Comparison of ENCODE assay signal across 8 mouse cellular contexts in the genomic region with DNA sequence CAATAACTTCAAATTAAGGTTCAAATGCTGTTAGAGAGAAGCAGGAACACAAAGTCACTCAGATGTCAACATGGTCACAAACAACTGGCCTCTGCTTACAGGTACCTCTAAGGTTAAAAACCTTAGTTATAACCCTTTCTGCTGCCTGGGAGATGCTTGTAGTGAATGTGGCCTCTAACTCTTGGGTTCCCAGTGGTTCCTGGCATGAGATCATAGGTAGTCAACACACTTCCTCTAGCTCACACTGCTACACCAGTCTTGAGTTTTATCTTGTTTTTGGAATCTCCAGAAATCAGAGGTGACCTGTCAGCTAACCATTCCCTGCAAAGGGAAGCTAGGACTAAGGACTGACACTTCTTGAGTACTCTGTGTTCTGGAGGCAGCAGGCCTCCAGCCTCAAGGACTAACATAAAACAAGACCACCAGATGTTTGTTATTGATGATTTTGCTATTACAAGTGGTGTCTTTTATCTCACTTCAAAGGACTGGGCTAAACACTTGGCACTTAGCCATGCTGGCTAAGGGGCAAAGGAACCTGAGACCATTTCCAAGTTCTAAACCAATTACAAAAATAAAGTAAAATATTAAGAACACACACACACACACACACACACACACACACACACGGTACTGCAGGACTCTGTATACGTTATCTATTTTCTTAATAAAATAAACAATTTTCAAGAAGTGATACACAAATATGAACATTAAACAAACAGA. TPM values are rescaled to one million over a fixed set of nuclear protein-coding genes. Genes with fewer than 3 reads are reported as not detected.
DNase-seq lines count a peak whose midpoint lies in the region; TF ChIP-seq lines count a peak whose summit lies in the region.

No protein-coding gene starts in this region.

- intact Hi-C loops in heart, postnatal 25 days (cut with DNase I): no loop called here

- TF ChIP-seq CTCF in brain, embryonic 14.5 days (IDR thresholded peaks at IDR 0.05; ENCODE audit: borderline replicate concordance, extremely low read depth, insufficient read depth, insufficient read length): no peak

- no peaks in the 10 kb centered on the region for H3K36me3 ChIP-seq in heart, embryonic 10.5 days
- H3K36me3 ChIP-seq in splenic B cell, adult 2 months (ENCODE audit: control insufficient read depth, insufficient read depth, low read length, poor library complexity, severe bottlenecking): no peaks in the 10 kb centered on the region

- H3K4me3 ChIP-seq in heart, embryonic 10.5 days: peak overlapping the region; percentile 74

- H3K27me3 ChIP-seq in heart, embryonic 10.5 days (ENCODE audit: insufficient read depth, poor library complexity, severe bottlenecking): no peaks in the 10 kb centered on the region
- H3K27me3 ChIP-seq in splenic B cell, adult 2 months (ENCODE audit: control insufficient read depth, insufficient read depth, low read length, poor library complexity, severe bottlenecking): no peaks in the 10 kb centered on the region

- no peak for DNase-seq in heart, embryonic 10.5 days (ENCODE audit: low spot score)
- DNase-seq in heart, postnatal 25 days (ENCODE audit: low spot score): no peak
- peak; percentile 50 for DNase-seq in A20 (ENCODE audit: low read depth, low spot score)
- DNase-seq in brain, embryonic 14.5 days (ENCODE audit: low read depth): peak; percentile 25
- DNase-seq in induced T-regulatory cell, adult 2 months (ENCODE audit: low read depth): peak; percentile 45
- peak; percentile 16 for DNase-seq in splenic B cell, adult 2 months (ENCODE audit: low read depth, low spot score)
- no peak for DNase-seq in frontal cortex, postnatal 36 days (ENCODE audit: low spot score in 2 of 2)
- no peak for DNase-seq in urinary bladder, postnatal 4 days (ENCODE audit: low spot score in 2 of 2)

- WGBS in heart, embryonic 10.5 days: 67% methylated on average over 2 of the region's 2 CpGs

- no peak for TF ChIP-seq POLR2A in brain, embryonic 14.5 days (IDR thresholded peaks at IDR 0.05; ENCODE audit: borderline replicate concordance, extremely low read depth, insufficient read depth, insufficient read length, poor library complexity, severe bottlenecking)

- no peaks in the 10 kb centered on the region for H3K9me3 ChIP-seq in heart, embryonic 10.5 days

- H3K27ac ChIP-seq in heart, embryonic 10.5 days: peak overlapping the region; percentile 90; the same call in 1 of the 2 replicates

- peaks cover 25% of the 10 kb centered on the region for H3K4me1 ChIP-seq in heart, embryonic 10.5 days

RNA-seq across cellular contexts. Expression of a gene that starts 1.6 kb away (rescaled TPM):
- 20.5 and 31.8 TPM in 2 replicates for polyA plus RNA-seq in heart, embryonic 10.5 days (2016; fragmentation: Nextera tagmentation; extraction: Ambion mirVana)
- total RNA-seq in heart, postnatal 25 days (2021): 100 to 1,000 TPM; 262 to 274 TPM
- 4.6 and 8.1 TPM in 2 replicates for polyA plus RNA-seq in brain, embryonic 14.5 days (2012; rRNA removed)

RNA-seq across cellular contexts. Expression of a gene that starts 11.7 kb away (rescaled TPM):
- 0.06 TPM in 1 of 2 replicates, not detected in the other for polyA plus RNA-seq in heart, embryonic 10.5 days (2016; fragmentation: Nextera tagmentation; extraction: Ambion mirVana)
- not detected for total RNA-seq in heart, postnatal 25 days (2021)
- not detected in 2 replicates for polyA plus RNA-seq in brain, embryonic 14.5 days (2012; rRNA removed)

RNA-seq across cellular contexts. Expression of a gene that starts 43.9 kb away (rescaled TPM):
- polyA plus RNA-seq in heart, embryonic 10.5 days (2016; fragmentation: Nextera tagmentation; extraction: Ambion mirVana): 0.09 and 0.26 TPM in 2 replicates
- total RNA-seq in heart, postnatal 25 days (2021): under 1 TPM in 1 of 2 experiments, not detected in 1; 0.21 TPM
- 0.04 TPM in 1 of 2 replicates, not detected in the other for polyA plus RNA-seq in brain, embryonic 14.5 days (2012; rRNA removed)

Comparison
In these comparisons a context has a peak if more than half of its experiments do, and no peak if none do; other contexts are left out.
1. DNase-seq: peak in A20 (single experiment), brain, embryonic 14.5 days (single experiment), induced T-regulatory cell, adult 2 months (single experiment) and splenic B cell, adult 2 months (single experiment); none in heart, embryonic 10.5 days (single experiment), heart, postnatal 25 days (single experiment), frontal cortex, postnatal 36 days (0 of 2) and urinary bladder, postnatal 4 days (0 of 2).